27 mouse cellular contexts compared by ENCODE assay signal in the genomic region with DNA sequence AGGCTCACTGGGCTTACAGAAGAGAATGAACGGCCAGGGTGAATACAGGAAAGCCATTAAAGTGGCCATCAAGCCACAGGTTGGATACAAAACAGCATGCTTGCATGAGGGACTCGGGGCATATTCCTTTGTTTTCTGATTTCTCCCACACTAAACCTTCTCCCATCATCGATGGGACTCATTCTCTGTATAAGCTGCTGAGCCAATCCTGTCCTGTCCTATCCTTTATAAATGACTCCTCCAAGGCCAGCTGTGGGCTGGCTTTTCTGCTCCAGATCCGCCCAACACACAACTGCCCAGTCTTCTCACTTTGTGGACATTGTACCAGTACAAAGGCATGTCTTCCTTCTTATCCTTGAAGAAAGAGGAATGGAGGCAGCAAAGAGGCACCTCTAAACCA.
DNase-seq lines count a peak whose midpoint lies in the region; ATAC-seq and TF ChIP-seq lines count a peak whose summit lies in the region.
"Had no signal": no experiment of that assay in that cellular context is flagged by ENCODE, and none has a peak within 500 bp of the region (broad histone marks: within the 10 kb centered on the region; RNA-seq: fewer than 3 reads in every experiment).

No protein-coding gene starts in this region.

- no peak for TF ChIP-seq CTCF in left cerebral cortex, adult 2 months (IDR thresholded peaks at IDR 0.05)

- peaks cover 13% of the 10 kb centered on the region; the same call in 1 of the 2 replicates for H3K36me3 ChIP-seq in forebrain, embryonic 10.5 days (replicated peaks)
- no peaks in the 10 kb centered on the region for H3K36me3 ChIP-seq in forebrain, embryonic 12.5 days (replicated peaks)
- H3K36me3 ChIP-seq in hindbrain, embryonic 10.5 days: peaks cover 13% of the 10 kb centered on the region; the same call in 1 of the 2 replicates
- H3K36me3 ChIP-seq in hindbrain, embryonic 11.5 days (ENCODE audit: control insufficient read depth, insufficient read depth, low read length): no peaks in the 10 kb centered on the region
- H3K36me3 ChIP-seq in midbrain, embryonic 11.5 days (ENCODE audit: control insufficient read depth, insufficient read depth, low read length): no peaks in the 10 kb centered on the region
- no peaks in the 10 kb centered on the region for H3K36me3 ChIP-seq in midbrain, embryonic 16.5 days (ENCODE audit: control insufficient read depth, insufficient read depth, low read length)
- H3K36me3 ChIP-seq in neural tube, embryonic 14.5 days (ENCODE audit: control insufficient read depth, insufficient read depth, low read length): no peaks in the 10 kb centered on the region
- H3K36me3 ChIP-seq: forebrain, embryonic 15.5 days; heart, embryonic 12.5 days; heart, embryonic 15.5 days; hindbrain, embryonic 15.5 days had no signal

- no peak overlapping the region for H3K4me2 ChIP-seq in forebrain, embryonic 12.5 days
- no peak overlapping the region for H3K4me2 ChIP-seq in hindbrain, embryonic 11.5 days (replicated peaks; ENCODE audit: low read depth, low read length)
- no peak overlapping the region for H3K4me2 ChIP-seq in midbrain, embryonic 11.5 days
- no peak overlapping the region for H3K4me2 ChIP-seq in midbrain, embryonic 16.5 days (ENCODE audit: low read length)
- H3K4me2 ChIP-seq in neural tube, embryonic 14.5 days (ENCODE audit: low read depth, low read length): no peak overlapping the region
- H3K4me2 ChIP-seq: forebrain, embryonic 15.5 days; heart, embryonic 12.5 days; heart, embryonic 15.5 days; hindbrain, embryonic 15.5 days had no signal

- H3K4me3 ChIP-seq in forebrain, embryonic 10.5 days: no peak overlapping the region
- H3K4me3 ChIP-seq in forebrain, embryonic 12.5 days (replicated peaks): no peak overlapping the region
- no peak overlapping the region for H3K4me3 ChIP-seq in hindbrain, embryonic 10.5 days
- H3K4me3 ChIP-seq in hindbrain, embryonic 11.5 days (ENCODE audit: low read depth, low read length): no peak overlapping the region
- no peak overlapping the region for H3K4me3 ChIP-seq in midbrain, embryonic 11.5 days (ENCODE audit: low read depth, low read length)
- H3K4me3 ChIP-seq in midbrain, embryonic 16.5 days (ENCODE audit: low read depth, low read length): no peak overlapping the region
- H3K4me3 ChIP-seq in neural tube, embryonic 14.5 days (ENCODE audit: low read depth, low read length): no peak overlapping the region
- H3K4me3 ChIP-seq in left cerebral cortex, adult 2 months: no peak overlapping the region
- H3K4me3 ChIP-seq: forebrain, embryonic 15.5 days; heart, adult 2 months; heart, embryonic 12.5 days; heart, embryonic 15.5 days; hindbrain, embryonic 15.5 days had no signal

- no peak for ATAC-seq in forebrain, embryonic 12.5 days (ENCODE audit: low FRiP score)
- ATAC-seq in hindbrain, embryonic 11.5 days (ENCODE audit: low FRiP score): no peak
- ATAC-seq in midbrain, embryonic 11.5 days (ENCODE audit: low FRiP score): no peak
- ATAC-seq in midbrain, embryonic 16.5 days: no peak
- ATAC-seq in neural tube, embryonic 14.5 days (ENCODE audit: low read depth): no peak
- ATAC-seq: forebrain, embryonic 15.5 days; intestine, postnatal 0 days; Patski had no signal

- peak overlapping the region; percentile 40 for H3K27ac ChIP-seq in forebrain, embryonic 10.5 days
- no peak overlapping the region for H3K27ac ChIP-seq in forebrain, embryonic 12.5 days
- H3K27ac ChIP-seq in hindbrain, embryonic 10.5 days: peak overlapping the region; percentile 37
- H3K27ac ChIP-seq in hindbrain, embryonic 11.5 days (ENCODE audit: low read depth, low read length): no peak overlapping the region
- H3K27ac ChIP-seq in midbrain, embryonic 11.5 days (ENCODE audit: low read depth, low read length): no peak overlapping the region; the same call in 1 of the 2 replicates
- no peak overlapping the region for H3K27ac ChIP-seq in midbrain, embryonic 16.5 days (ENCODE audit: low read length)
- H3K27ac ChIP-seq in neural tube, embryonic 14.5 days (ENCODE audit: low read depth, low read length): 0 out of 2 replicates have a peak overlapping the region, but pooled peaks have one; percentile 18
- H3K27ac ChIP-seq in left cerebral cortex, adult 2 months: no peak overlapping the region
- H3K27ac ChIP-seq: forebrain, embryonic 15.5 days; heart, adult 2 months; heart, embryonic 15.5 days; hindbrain, embryonic 15.5 days had no signal

- intact Hi-C loops in left cerebral cortex, adult 2 months (cut with DNase I): no loop called here

- H3K27me3 ChIP-seq in forebrain, embryonic 10.5 days (ENCODE audit: poor library complexity, severe bottlenecking): no peaks in the 10 kb centered on the region
- peaks cover 7% of the 10 kb centered on the region; the same call in 1 of the 2 replicates for H3K27me3 ChIP-seq in forebrain, embryonic 12.5 days
- no peaks in the 10 kb centered on the region for H3K27me3 ChIP-seq in hindbrain, embryonic 10.5 days (ENCODE audit: insufficient read depth, poor library complexity, severe bottlenecking)
- no peaks in the 10 kb centered on the region for H3K27me3 ChIP-seq in hindbrain, embryonic 11.5 days (ENCODE audit: control insufficient read depth, insufficient read depth, low read length)
- H3K27me3 ChIP-seq in midbrain, embryonic 11.5 days (ENCODE audit: control insufficient read depth, insufficient read depth, low read length): no peaks in the 10 kb centered on the region
- H3K27me3 ChIP-seq in midbrain, embryonic 16.5 days (ENCODE audit: control insufficient read depth, insufficient read depth, low read depth, low read length): no peaks in the 10 kb centered on the region
- no peaks in the 10 kb centered on the region for H3K27me3 ChIP-seq in neural tube, embryonic 14.5 days (ENCODE audit: control insufficient read depth, insufficient read depth, low read length)
- H3K27me3 ChIP-seq: CH12.LX; heart, embryonic 15.5 days; hindbrain, embryonic 15.5 days had no signal

- H3K9ac ChIP-seq in forebrain, embryonic 12.5 days: no peak overlapping the region
- no peak overlapping the region for H3K9ac ChIP-seq in hindbrain, embryonic 11.5 days (ENCODE audit: low read depth, low read length)
- 0 out of 2 replicates have a peak overlapping the region, but pooled peaks have one; percentile 5 for H3K9ac ChIP-seq in midbrain, embryonic 11.5 days (ENCODE audit: low read length)
- H3K9ac ChIP-seq in midbrain, embryonic 16.5 days (ENCODE audit: low read depth, low read length): no peak overlapping the region
- no peak overlapping the region; the same call in 1 of the 2 replicates for H3K9ac ChIP-seq in neural tube, embryonic 14.5 days (replicated peaks; ENCODE audit: low read depth, low read length)
- H3K9ac ChIP-seq: forebrain, embryonic 15.5 days; heart, embryonic 12.5 days; heart, embryonic 15.5 days; hindbrain, embryonic 15.5 days had no signal

- DNase-seq in forebrain, embryonic 10.5 days (ENCODE audit: extremely low spot score, low spot score): no peak
- DNase-seq in hindbrain, embryonic 10.5 days (ENCODE audit: low spot score): no peak
- no peak for DNase-seq in hindbrain, embryonic 11.5 days (ENCODE audit: low spot score)
- no peak for DNase-seq in midbrain, embryonic 11.5 days (ENCODE audit: low spot score, missing footprints)
- no peak for DNase-seq in left cerebral cortex, adult 2 months (ENCODE audit: extremely low spot score in 1 of 2, low spot score in 2 of 2)
- DNase-seq: adrenal gland, postnatal 25 days; B cell, adult 2 months; cerebellum, adult 11-12 months; cerebellum, adult 8-10 months; cerebellum, postnatal 10 days; cerebellum, postnatal 36 days; embryo, embryonic 11 days; gastrocnemius, postnatal 25 days; heart, adult 2 months; heart, postnatal 10 days; heart, postnatal 4 days had no signal

- no peaks in the 10 kb centered on the region for H3K9me3 ChIP-seq in forebrain, embryonic 10.5 days
- H3K9me3 ChIP-seq in forebrain, embryonic 12.5 days: no peaks in the 10 kb centered on the region
- no peaks in the 10 kb centered on the region for H3K9me3 ChIP-seq in hindbrain, embryonic 10.5 days
- H3K9me3 ChIP-seq in hindbrain, embryonic 11.5 days (ENCODE audit: control insufficient read depth, low read length): no peaks in the 10 kb centered on the region
- H3K9me3 ChIP-seq in midbrain, embryonic 11.5 days (ENCODE audit: control insufficient read depth, low read length): no peaks in the 10 kb centered on the region
- 0 out of 2 replicates have a peak, but pooled peaks cover 4% of the 10 kb centered on the region for H3K9me3 ChIP-seq in midbrain, embryonic 16.5 days (replicated peaks; ENCODE audit: control insufficient read depth, low read length, poor library complexity, severe bottlenecking)
- H3K9me3 ChIP-seq in neural tube, embryonic 14.5 days (ENCODE audit: control insufficient read depth, low read length): no peaks in the 10 kb centered on the region
- H3K9me3 ChIP-seq: forebrain, embryonic 15.5 days; G1E; heart, embryonic 12.5 days; heart, embryonic 15.5 days; hindbrain, embryonic 15.5 days had no signal

- WGBS in forebrain, embryonic 10.5 days: 76% methylated on average over 4 of the region's 4 CpGs
- 68% methylated on average over 4 of the region's 4 CpGs for WGBS in forebrain, embryonic 12.5 days
- WGBS in hindbrain, embryonic 10.5 days: 79% methylated on average over 4 of the region's 4 CpGs
- whole genome bisulfite sequencing in hindbrain, embryonic 11.5 days: 69% methylated on average over 4 of the region's 4 CpGs
- 75% methylated on average over 4 of the region's 4 CpGs for WGBS in midbrain, embryonic 11.5 days
- 67% methylated on average over 4 of the region's 4 CpGs for WGBS in midbrain, embryonic 16.5 days
- 57% methylated on average over 4 of the region's 4 CpGs for WGBS in neural tube, embryonic 14.5 days

- peaks cover 56% of the 10 kb centered on the region for H3K4me1 ChIP-seq in forebrain, embryonic 10.5 days
- peaks cover 17% of the 10 kb centered on the region for H3K4me1 ChIP-seq in forebrain, embryonic 12.5 days
- peaks cover 58% of the 10 kb centered on the region for H3K4me1 ChIP-seq in hindbrain, embryonic 10.5 days (replicated peaks)
- peaks cover 8% of the 10 kb centered on the region for H3K4me1 ChIP-seq in hindbrain, embryonic 11.5 days (replicated peaks; ENCODE audit: control insufficient read depth, insufficient read depth, low read length)
- peaks cover 26% of the 10 kb centered on the region for H3K4me1 ChIP-seq in midbrain, embryonic 11.5 days (ENCODE audit: control insufficient read depth, insufficient read depth, low read length)
- peaks cover 3% of the 10 kb centered on the region; the same call in 1 of the 2 replicates for H3K4me1 ChIP-seq in midbrain, embryonic 16.5 days (ENCODE audit: control insufficient read depth, insufficient read depth, low read length)
- peaks cover 3% of the 10 kb centered on the region; the same call in 1 of the 2 replicates for H3K4me1 ChIP-seq in neural tube, embryonic 14.5 days (ENCODE audit: control insufficient read depth, insufficient read depth, low read length)

Comparison
In these comparisons a context has a peak if more than half of its experiments do, and no peak if none do; other contexts are left out.
1. H3K27ac ChIP-seq: peak in forebrain, embryonic 10.5 days (single experiment), hindbrain, embryonic 10.5 days (single experiment) and neural tube, embryonic 14.5 days (single experiment); none in forebrain, embryonic 12.5 days (single experiment), hindbrain, embryonic 11.5 days (single experiment), midbrain, embryonic 11.5 days (single experiment), midbrain, embryonic 16.5 days (single experiment) and left cerebral cortex, adult 2 months (single experiment).